Mouse (Mus musculus): ENCODE data around the gene Nfya. TPM values are rescaled to one million over a fixed set of nuclear protein-coding genes. Genes with fewer than 3 reads are reported as not detected.

Gene Nfya
- total and polyA plus RNA-seq, 3 experiments, result 22.5 to 203 (median 41.1) TPM

DNA sequence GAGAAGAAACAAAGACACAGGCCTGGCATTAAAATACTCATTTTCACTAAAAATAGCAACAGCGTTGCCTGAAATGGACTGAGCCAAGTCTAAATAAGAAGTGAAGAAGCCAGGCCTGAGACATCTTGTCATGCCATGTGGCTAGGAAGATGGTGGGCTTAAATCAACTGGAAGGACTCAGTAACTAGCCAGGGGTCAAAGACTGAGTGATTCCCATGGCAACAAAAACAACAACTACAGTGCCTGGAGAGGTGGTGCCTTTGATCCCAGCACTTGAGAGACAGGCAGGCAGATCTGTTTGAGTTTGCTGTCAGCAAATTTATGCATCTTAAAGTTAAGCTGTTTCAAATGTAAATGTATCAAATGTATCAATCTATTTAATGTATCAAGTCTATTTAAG, 69.4 kb downstream of the Nfya start:
- peaks cover 44% of the 10 kb centered on the region for H3K4me1 ChIP-seq (ENCODE audit: insufficient read depth, low read depth, low read length)
- ATAC-seq (ENCODE audit: extremely low read depth, insufficient number of reproducible peaks, low FRiP score, poor library complexity, severe bottlenecking), result no peak
- no peaks in the 10 kb centered on the region for H3K27me3 ChIP-seq (ENCODE audit: insufficient read depth, low read length)
- H3K4me3 ChIP-seq (ENCODE audit: low read depth, low read length), result no peak overlapping the region
- no peaks in the 10 kb centered on the region for H3K9me3 ChIP-seq (replicated peaks)
- TF ChIP-seq GATA1 (IDR thresholded peaks at IDR 0.05; ENCODE audit: borderline replicate concordance, low read length) (no peak), POLR2AphosphoS5 (IDR thresholded peaks at IDR 0.05; ENCODE audit: insufficient replicate concordance, low read depth, low read length) (no peak), GATA2 (IDR thresholded peaks at IDR 0.05; ENCODE audit: borderline replicate concordance, low read depth, low read length) (no peak)
- no peaks in the 10 kb centered on the region for H3K36me3 ChIP-seq (replicated peaks)
- no peak for DNase-seq (ENCODE audit: low spot score)

Other genes starting within 250 kb of the Nfya start
- not detected in 2 replicates for gene A530064D06Rik, start 242.6 kb downstream of the Nfya start, total RNA-seq (2014; fragmentation: Nextera tagmentation)
- 0.17 and 0.27 TPM in 2 replicates for gene A530064D06Rik, start 242.6 kb downstream of the Nfya start, total RNA-seq (2017)
- gene A530064D06Rik, start 242.6 kb downstream of the Nfya start, polyA plus RNA-seq (2012), result not detected in 2 replicates
- not detected in 2 replicates for gene Trem1, start 177.1 kb downstream of the Nfya start, total RNA-seq (2014; fragmentation: Nextera tagmentation)
- gene Trem1, start 177.1 kb downstream of the Nfya start, total RNA-seq (2017), result 0.05 and 0.06 TPM in 2 replicates
- gene Trem1, start 177.1 kb downstream of the Nfya start, polyA plus RNA-seq (2012), result not detected in 2 replicates
- gene Trem3, start 162.1 kb downstream of the Nfya start, total RNA-seq (2014; fragmentation: Nextera tagmentation), result not detected in 2 replicates
- not detected in 2 replicates for gene Trem3, start 162.1 kb downstream of the Nfya start, total RNA-seq (2017)
- not detected in 2 replicates for gene Trem3, start 162.1 kb downstream of the Nfya start, polyA plus RNA-seq (2012)
- 2.3 TPM in 1 of 2 replicates, not detected in the other for gene Treml4, start 145.6 kb downstream of the Nfya start, total RNA-seq (2014; fragmentation: Nextera tagmentation)
- gene Treml4, start 145.6 kb downstream of the Nfya start, total RNA-seq (2017), result 1.4 and 2.2 TPM in 2 replicates
- 0.22 and 0.33 TPM in 2 replicates for gene Treml4, start 145.6 kb downstream of the Nfya start, polyA plus RNA-seq (2012)
- 84.3 and 99.8 TPM in 2 replicates for gene Treml2, start 110.4 kb downstream of the Nfya start, total RNA-seq (2014; fragmentation: Nextera tagmentation)
- 63.4 and 71.0 TPM in 2 replicates for gene Treml2, start 110.4 kb downstream of the Nfya start, total RNA-seq (2017)
- 14.3 and 15.6 TPM in 2 replicates for gene Treml2, start 110.4 kb downstream of the Nfya start, polyA plus RNA-seq (2012)
- 1.0 and 1.7 TPM in 2 replicates for gene B430306N03Rik, start 93.8 kb downstream of the Nfya start, total RNA-seq (2014; fragmentation: Nextera tagmentation)
- gene B430306N03Rik, start 93.8 kb downstream of the Nfya start, total RNA-seq (2017), result 0.87 and 0.93 TPM in 2 replicates
- 0.20 and 0.21 TPM in 2 replicates for gene B430306N03Rik, start 93.8 kb downstream of the Nfya start, polyA plus RNA-seq (2012)
- gene Trem2, start 63.5 kb downstream of the Nfya start, total RNA-seq (2014; fragmentation: Nextera tagmentation), result 0.44 and 2.3 TPM in 2 replicates
- gene Trem2, start 63.5 kb downstream of the Nfya start, total RNA-seq (2017), result 0.60 and 0.87 TPM in 2 replicates
- 1.0 and 1.3 TPM in 2 replicates for gene Trem2, start 63.5 kb downstream of the Nfya start, polyA plus RNA-seq (2012)
- gene Treml1, start 50.0 kb downstream of the Nfya start, total RNA-seq (2014; fragmentation: Nextera tagmentation), result not detected in 2 replicates
- 6.7 and 7.2 TPM in 2 replicates for gene Treml1, start 50.0 kb downstream of the Nfya start, total RNA-seq (2017)
- 0.34 and 0.65 TPM in 2 replicates for gene Treml1, start 50.0 kb downstream of the Nfya start, polyA plus RNA-seq (2012)
- gene Oard1, start 108 bp upstream of the Nfya start, total RNA-seq (2014; fragmentation: Nextera tagmentation), result 34.3 and 39.8 TPM in 2 replicates
- gene Oard1, start 108 bp upstream of the Nfya start, total RNA-seq (2017), result 83.4 and 91.3 TPM in 2 replicates
- 3.5 and 5.0 TPM in 2 replicates for gene Oard1, start 108 bp upstream of the Nfya start, polyA plus RNA-seq (2012)
- gene Apobec2, start 23.0 kb upstream of the Nfya start, total RNA-seq (2014; fragmentation: Nextera tagmentation), result not detected in 2 replicates
- 0.06 and 0.11 TPM in 2 replicates for gene Apobec2, start 23.0 kb upstream of the Nfya start, total RNA-seq (2017)
- gene Apobec2, start 23.0 kb upstream of the Nfya start, polyA plus RNA-seq (2012), result not detected in 2 replicates
- gene Tspo2, start 41.6 kb upstream of the Nfya start, total RNA-seq (2014; fragmentation: Nextera tagmentation), result 84.5 and 99.5 TPM in 2 replicates
- 57.0 and 61.3 TPM in 2 replicates for gene Tspo2, start 41.6 kb upstream of the Nfya start, total RNA-seq (2017)
- gene Tspo2, start 41.6 kb upstream of the Nfya start, polyA plus RNA-seq (2012), result 23.0 and 47.5 TPM in 2 replicates
- 22.1 and 25.9 TPM in 2 replicates for gene Unc5cl, start 45.0 kb upstream of the Nfya start, total RNA-seq (2014; fragmentation: Nextera tagmentation)
- 15.6 and 17.6 TPM in 2 replicates for gene Unc5cl, start 45.0 kb upstream of the Nfya start, total RNA-seq (2017)
- gene Unc5cl, start 45.0 kb upstream of the Nfya start, polyA plus RNA-seq (2012), result 15.9 and 16.3 TPM in 2 replicates

Measured in G1E (cell line).